Mouse (Mus musculus) embryonic facial prominence, embryonic 10.5 days (tissue): ENCODE measurements around the gene Sh2d3c. TPM values are rescaled to one million over a fixed set of nuclear protein-coding genes. Genes with fewer than 3 reads are reported as not detected.

ENCODE experiments used
- DNase-seq: peaks from one replicate; pipeline ENCODE4 v3.0.0-alpha.2; 2017; ENCODE audit warnings: low spot score
- H3K27ac ChIP-seq: fragments of 300-500 bp; sonication (generic); replicated peaks from 2 replicates; pipeline ENCODE4 v1.5.1; 2016; ENCODE audit warnings: mild to moderate bottlenecking
- H3K27me3 ChIP-seq: fragments of 300-500 bp; sonication (generic); replicated peaks from 2 replicates; pipeline ENCODE4 v1.6.1; 2016; ENCODE audit warnings: low read depth, mild to moderate bottlenecking; ENCODE audit not compliant: poor library complexity, severe bottlenecking
- H3K36me3 ChIP-seq: fragments of 300-500 bp; sonication (generic); replicated peaks from 2 replicates; pipeline ENCODE4 v1.6.1; 2016; ENCODE audit warnings: mild to moderate bottlenecking, moderate library complexity
- H3K4me1 ChIP-seq: fragments of 300-500 bp; sonication (generic); 2 replicates; pipeline ENCODE4 v1.6.1; 2016
- H3K4me3 ChIP-seq: fragments of 300-500 bp; sonication (generic); 2 replicates; pipeline ENCODE4 v1.5.1; 2016; ENCODE audit warnings: mild to moderate bottlenecking, moderate library complexity
- H3K9me3 ChIP-seq: fragments of 300-500 bp; sonication (generic); 2 replicates; pipeline ENCODE4 v1.6.1; 2016; ENCODE audit warnings: mild to moderate bottlenecking
- WGBS: fragments of 180-500 bp; shearing (Covaris S2); methylation state at CpG from one replicate; pipeline ENCODE4 v1.1.7; 2016; 5-methylcytosine and 5-hydroxymethylcytosine counted together
- polyA plus RNA-seq: library from polyadenylated mRNA; unstranded; fragments of >200 nt; fragmentation: Nextera tagmentation; extraction: Ambion mirVana; gene quantifications from 2 replicates; pipeline ENCODE4 v1.2.1, GENCODE M21; 2016

Gene Sh2d3c
- polyA plus RNA-seq, 1 experiment from 2014 or later, result 27.1 TPM

DNA sequence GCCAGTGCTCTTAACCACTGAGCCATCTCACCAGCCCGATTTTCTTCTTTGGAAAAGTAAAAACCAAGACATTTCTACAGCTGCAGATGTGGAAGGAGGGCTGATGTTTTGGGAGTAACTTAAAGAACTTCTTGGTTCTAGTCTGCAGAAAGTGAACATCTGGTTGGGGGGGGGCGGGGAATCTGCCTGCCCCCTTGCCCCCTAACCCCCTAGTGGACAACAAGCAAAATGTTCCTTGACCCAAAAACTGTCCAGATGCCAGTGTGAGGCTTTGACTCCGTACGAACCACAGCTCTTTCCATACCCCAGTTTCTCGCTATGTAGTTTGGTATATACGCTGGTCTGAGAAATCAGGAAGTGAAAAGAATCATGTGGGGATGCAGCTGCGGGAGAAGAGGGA lies 29.3 kb downstream of the Sh2d3c start:
- Histone ChIP-seq H3K27me3 (peaks cover 11% of the 10 kb centered on the region; the same call in 1 of the 2 replicates), H3K36me3 (peaks cover 78% of the 10 kb centered on the region), H3K27ac (no peak overlapping the region), H3K4me1 (peaks cover 32% of the 10 kb centered on the region), H3K4me3 (peak overlapping the region; percentile 54; the same call in 1 of the 2 replicates), H3K9me3 (no peaks in the 10 kb centered on the region)
- DNase-seq, result no peak
- 69% methylated on average over 7 of the region's 7 CpGs for WGBS

DNA sequence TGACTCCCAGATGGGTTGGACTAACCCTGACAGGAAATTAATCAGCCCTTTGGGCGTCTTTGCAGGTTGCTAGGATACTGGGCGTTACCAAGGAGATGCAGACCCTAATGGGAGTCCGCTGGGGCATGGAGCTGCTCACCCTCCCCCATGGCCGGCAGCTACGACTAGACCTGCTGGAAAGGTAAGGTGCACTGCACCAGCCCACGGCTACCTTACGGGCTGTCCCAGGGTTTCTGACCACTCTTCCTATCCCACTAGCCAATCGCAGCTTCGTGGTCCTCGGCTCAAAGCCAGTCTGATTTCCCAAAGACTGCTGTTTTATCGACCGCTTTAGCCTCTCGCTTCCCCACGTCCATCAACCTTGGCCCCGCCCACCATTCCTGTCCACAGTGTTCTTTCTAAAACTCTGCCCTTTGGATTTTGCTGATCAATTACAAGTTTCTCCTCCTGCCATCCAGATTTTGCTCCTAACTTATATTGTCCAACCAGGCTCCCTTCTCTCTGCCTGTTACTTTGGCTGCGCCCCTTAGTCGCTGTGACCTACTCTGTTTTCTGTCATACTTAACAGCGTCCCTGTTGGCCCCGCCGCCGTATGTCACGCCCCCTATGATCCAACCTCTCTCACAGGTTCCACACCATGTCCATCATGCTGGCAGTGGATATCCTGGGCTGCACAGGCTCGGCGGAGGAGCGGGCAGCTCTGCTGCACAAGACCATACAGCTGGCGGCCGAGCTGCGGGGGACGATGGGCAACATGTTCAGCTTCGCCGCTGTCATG lies 30.2 kb downstream of the Sh2d3c start:
- Histone ChIP-seq H3K27ac (peak overlapping the region; percentile 66), H3K27me3 (peaks cover 11% of the 10 kb centered on the region; the same call in 1 of the 2 replicates), H3K9me3 (no peaks in the 10 kb centered on the region), H3K4me1 (peaks cover 28% of the 10 kb centered on the region), H3K4me3 (peak overlapping the region; percentile 54), H3K36me3 (peaks cover 70% of the 10 kb centered on the region)
- 3% methylated on average over 31 of the region's 31 CpGs for WGBS
- peak; percentile 88 for DNase-seq

DNA sequence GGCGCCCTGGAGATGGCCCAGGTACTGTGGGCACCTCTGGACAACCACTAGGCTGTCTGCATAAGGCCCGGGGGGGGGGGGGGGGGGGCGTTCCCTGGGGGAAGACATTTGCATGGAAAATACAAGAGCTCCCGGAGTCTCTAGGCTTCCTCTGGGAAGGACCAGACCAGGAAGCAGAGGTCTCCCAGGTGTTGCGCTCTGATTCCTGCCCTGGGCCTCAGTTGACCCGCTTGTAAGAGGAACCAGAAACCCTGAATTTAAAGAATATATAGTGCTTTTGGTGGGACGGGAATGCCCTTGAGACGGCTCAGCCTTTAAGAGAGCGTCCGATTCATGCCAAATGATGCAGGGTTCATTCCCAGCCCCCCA lies 30.8 kb downstream of the Sh2d3c start:
- Histone ChIP-seq H3K4me3 (peak overlapping the region; percentile 54), H3K27me3 (peaks cover 11% of the 10 kb centered on the region; the same call in 1 of the 2 replicates), H3K4me1 (peaks cover 28% of the 10 kb centered on the region), H3K27ac (peak overlapping the region; percentile 66), H3K9me3 (no peaks in the 10 kb centered on the region), H3K36me3 (peaks cover 64% of the 10 kb centered on the region)
- WGBS, result 23% methylated on average over 10 of the region's 10 CpGs
- no peak for DNase-seq

DNA sequence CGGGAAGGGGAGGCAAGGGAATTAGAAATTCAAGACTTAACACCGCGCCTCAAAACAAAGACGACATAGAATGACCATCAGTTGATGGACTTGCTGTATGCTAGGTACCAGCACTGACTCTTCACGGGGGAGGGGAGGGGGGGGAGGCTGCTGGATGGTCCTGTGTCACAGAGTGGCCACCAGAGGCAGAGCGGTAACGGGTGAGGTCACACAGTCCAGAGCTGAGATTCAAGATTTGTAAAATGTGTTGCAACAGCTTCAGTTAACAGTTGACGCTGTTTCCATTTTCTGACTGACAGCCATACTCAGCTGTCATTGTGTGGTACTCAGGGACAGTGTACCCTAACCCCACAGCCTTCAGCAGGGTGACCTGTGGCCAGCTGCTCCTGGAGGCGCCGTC lies 31.3 kb downstream of the Sh2d3c start:
- Histone ChIP-seq H3K36me3 (peaks cover 58% of the 10 kb centered on the region), H3K9me3 (no peaks in the 10 kb centered on the region), H3K4me3 (peak overlapping the region; percentile 54), H3K27me3 (peaks cover 11% of the 10 kb centered on the region; the same call in 1 of the 2 replicates), H3K4me1 (peaks cover 33% of the 10 kb centered on the region), H3K27ac (no peak overlapping the region)
- WGBS, result 64% methylated on average over 10 of the region's 10 CpGs
- no peak for DNase-seq

DNA sequence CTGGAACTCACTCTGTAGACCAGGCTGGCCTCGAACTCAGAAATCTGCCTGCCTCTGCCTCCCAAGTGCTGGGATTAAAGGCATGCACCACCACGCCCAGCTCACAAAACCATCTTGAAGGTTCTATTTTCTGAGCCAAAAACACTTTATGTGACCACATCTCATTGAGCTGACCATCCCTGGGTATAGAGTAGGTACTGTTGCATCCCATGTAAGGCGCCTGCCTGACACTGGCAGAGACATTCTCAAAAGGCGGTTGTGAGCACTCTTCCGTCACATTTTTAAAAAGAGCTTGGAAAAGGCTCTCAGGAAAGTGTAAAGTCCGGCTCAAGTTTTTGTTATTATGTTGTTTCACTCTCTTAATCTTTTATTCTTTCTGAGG lies 35.8 kb downstream of the Sh2d3c start:
- DNase-seq, result no peak
- Histone ChIP-seq H3K4me3 (peak overlapping the region; percentile 75), H3K9me3 (no peaks in the 10 kb centered on the region), H3K4me1 (peaks cover 33% of the 10 kb centered on the region), H3K27me3 (peaks cover 11% of the 10 kb centered on the region; the same call in 1 of the 2 replicates), H3K36me3 (peaks cover 55% of the 10 kb centered on the region), H3K27ac (no peak overlapping the region)
- 36% methylated on average over 6 of the region's 6 CpGs for whole genome bisulfite sequencing

DNA sequence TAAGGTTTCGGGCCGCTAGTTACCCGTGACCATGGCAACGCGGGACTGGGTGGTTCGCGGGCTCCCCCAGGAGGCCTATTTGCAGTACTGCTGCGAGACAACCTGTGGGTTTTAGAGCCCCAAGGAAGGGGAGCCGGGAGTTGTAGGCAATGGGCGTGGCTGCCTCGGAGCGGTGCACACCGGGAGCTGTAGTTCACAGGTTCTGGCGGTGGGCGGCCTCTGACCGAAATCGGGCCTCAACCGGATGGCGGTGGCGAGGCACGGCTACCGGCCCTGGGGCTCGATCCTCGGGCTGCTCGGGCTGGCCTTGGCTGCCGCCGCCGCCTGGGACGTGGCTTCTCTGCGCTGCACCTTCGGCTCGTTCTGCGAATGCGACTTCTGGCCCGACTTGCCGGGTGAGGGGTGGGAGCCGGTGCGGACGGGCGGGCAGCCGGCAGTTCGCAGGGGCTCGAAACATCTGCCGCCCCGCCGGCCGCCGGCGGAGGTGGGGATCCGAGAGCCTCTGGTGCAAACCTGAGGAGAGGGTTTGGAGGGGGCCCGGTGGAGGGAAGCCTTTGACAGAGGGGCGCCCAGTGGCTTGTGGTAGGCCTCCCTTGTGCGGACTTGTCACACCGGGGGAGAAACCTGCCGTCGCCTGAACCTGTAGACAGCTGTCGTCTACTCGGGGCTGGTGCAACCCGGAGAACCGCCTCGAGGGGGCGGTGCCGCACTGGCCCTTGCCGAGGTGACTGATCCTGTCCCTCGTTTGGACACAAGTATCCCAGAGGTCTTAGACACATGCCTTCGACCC lies 36.4 kb downstream of the Sh2d3c start, which contains the start of gene Tor2a:
TSS of gene Tor2a (plus strand) at position 179 of the 790 bp plus-strand sequence.
- Histone ChIP-seq H3K4me3 (peak within 1 kb of the TSS; percentile 75), H3K36me3 (peaks cover 58% of the 10 kb centered on the region), H3K27ac (peak within 1 kb of the TSS; percentile 94), H3K27me3 (peaks cover 10% of the 10 kb centered on the region; the same call in 1 of the 2 replicates), H3K9me3 (no peaks in the 10 kb centered on the region), H3K4me1 (peaks cover 27% of the 10 kb centered on the region)
- DNase-seq, result peak; percentile 97
- WGBS, result under 1% methylated on average over 66 of the region's 66 CpGs

DNA sequence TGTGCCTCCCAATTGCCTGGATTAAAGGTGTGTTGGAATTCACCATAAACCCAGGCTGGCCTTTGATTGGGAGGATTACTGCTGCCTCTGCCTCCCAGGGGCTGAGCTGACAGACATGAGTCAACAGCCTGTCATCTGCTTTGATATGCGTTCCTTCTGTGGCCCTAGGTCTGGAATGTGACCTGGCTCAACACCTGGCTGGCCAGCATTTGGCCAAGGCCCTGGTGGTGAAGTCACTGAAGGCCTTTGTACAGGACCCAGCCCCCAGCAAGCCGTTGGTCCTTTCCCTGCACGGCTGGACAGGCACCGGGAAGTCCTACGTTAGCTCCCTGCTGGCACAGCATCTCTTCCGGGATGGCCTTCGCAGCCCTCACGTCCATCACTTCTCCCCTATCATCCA lies 37.6 kb downstream of the Sh2d3c start:
- no peak for DNase-seq
- no peaks in the 10 kb centered on the region for H3K9me3 ChIP-seq
- peaks cover 58% of the 10 kb centered on the region for H3K36me3 ChIP-seq
- WGBS, result 76% methylated on average over 8 of the region's 8 CpGs
- H3K4me1 ChIP-seq, result peaks cover 22% of the 10 kb centered on the region
- no peaks in the 10 kb centered on the region; the same call in 1 of the 2 replicates for H3K27me3 ChIP-seq
- H3K4me3 ChIP-seq, result peak overlapping the region; percentile 75; the same call in 1 of the 2 replicates
- no peak overlapping the region for H3K27ac ChIP-seq

DNA sequence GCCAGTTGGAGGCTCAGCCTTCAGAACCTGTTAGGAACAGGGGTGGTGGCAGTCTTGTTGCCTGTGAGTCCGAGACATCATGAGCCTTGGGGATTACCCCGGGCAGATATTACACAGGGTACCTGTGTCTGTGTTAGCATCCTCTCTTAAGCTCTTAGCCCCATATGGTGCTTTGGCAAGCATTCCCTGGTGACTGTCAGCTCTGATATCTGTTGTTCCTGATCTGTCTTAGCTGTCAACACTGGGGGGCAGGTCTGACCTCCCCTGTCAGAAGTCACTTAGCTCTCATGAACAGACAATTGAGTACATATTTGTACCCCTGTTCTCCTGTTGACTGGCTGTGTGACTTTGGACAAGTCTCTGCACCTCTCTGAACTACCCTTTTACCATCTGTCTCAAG lies 38.1 kb downstream of the Sh2d3c start:
- Histone ChIP-seq H3K36me3 (peaks cover 55% of the 10 kb centered on the region), H3K4me3 (peak overlapping the region; percentile 75; the same call in 1 of the 2 replicates)

DNA sequence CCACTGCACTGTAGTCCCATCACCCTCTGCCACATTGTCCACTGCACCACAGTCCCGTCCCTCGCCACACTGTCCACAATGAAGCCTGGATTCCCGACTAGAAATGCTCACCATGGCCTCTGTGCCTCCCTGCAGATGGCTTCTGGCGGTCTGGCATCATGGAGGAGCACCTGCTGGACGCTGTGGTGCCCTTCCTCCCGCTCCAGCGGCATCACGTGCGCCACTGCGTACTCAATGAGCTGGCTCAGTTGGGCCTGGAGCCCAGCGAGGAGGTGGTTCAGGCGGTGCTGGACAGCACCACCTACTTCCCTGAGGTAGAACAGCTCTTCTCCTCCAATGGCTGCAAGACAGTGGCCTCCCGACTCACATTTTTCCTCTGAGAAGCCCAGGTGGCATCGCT lies 40.5 kb downstream of the Sh2d3c start:
- Histone ChIP-seq H3K27me3 (no peaks in the 10 kb centered on the region), H3K36me3 (peaks cover 43% of the 10 kb centered on the region), H3K9me3 (no peaks in the 10 kb centered on the region), H3K4me1 (peaks cover 22% of the 10 kb centered on the region), H3K27ac (no peak overlapping the region), H3K4me3 (no peak overlapping the region)
- DNase-seq, result no peak
- 87% methylated on average over 14 of the region's 14 CpGs for WGBS

More for the DNA sequence above, 38.1 kb downstream of the Sh2d3c start:
- Histone ChIP-seq H3K27ac (no peak overlapping the region), H3K9me3 (no peaks in the 10 kb centered on the region), H3K4me1 (peaks cover 22% of the 10 kb centered on the region), H3K27me3 (no peaks in the 10 kb centered on the region)
- 80% methylated on average over 2 of the region's 2 CpGs for WGBS
- no peak for DNase-seq

DNA sequence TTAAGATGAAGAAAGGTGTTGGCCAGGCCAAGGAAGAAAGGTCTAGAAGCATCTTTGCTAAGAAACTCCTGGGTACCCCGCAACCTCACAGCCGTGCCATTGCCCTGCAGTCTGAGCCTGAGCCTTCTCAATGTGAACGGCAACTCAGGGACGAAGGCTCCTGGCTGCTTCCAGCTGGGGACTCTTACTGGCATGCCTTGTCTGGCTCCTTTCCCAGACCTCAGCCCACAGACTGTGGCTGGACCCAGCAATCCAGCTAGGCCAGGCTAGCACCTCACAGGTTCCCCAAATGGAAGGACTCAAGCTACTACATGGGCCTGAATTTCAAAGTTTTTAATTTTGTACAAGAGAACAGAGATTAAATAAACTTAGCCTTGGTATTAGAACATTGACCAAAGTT lies 41.0 kb downstream of the Sh2d3c start:
- Histone ChIP-seq H3K27ac (no peak overlapping the region), H3K27me3 (no peaks in the 10 kb centered on the region), H3K36me3 (peaks cover 43% of the 10 kb centered on the region), H3K4me3 (no peak overlapping the region), H3K9me3 (no peaks in the 10 kb centered on the region), H3K4me1 (peaks cover 25% of the 10 kb centered on the region)
- 95% methylated on average over 4 of the region's 4 CpGs for WGBS
- DNase-seq, result no peak

DNA sequence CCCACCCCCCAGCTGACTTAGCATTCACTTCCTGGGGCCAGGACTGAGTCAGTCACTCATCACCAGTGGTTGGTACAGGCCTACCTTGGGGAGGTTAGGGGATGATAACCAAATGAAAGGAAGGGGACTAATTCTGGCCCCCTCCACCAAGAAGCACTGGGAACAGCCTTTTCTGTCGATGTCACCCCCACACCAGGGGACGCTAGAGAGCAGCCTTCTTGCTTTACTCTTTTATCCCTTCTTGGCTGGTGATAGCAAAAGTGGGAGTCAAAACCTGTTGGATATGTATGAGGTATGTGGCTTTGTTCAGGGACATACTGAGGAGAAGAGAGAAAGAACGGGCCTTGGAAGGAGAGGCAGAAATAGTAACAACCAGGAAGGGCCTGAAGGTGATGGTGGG lies 42.5 kb downstream of the Sh2d3c start:
- no peak for DNase-seq
- H3K27ac ChIP-seq, result no peak overlapping the region
- H3K36me3 ChIP-seq, result peaks cover 43% of the 10 kb centered on the region
- H3K4me3 ChIP-seq, result no peak overlapping the region
- WGBS, result 76% methylated on average over 3 of the region's 3 CpGs
- H3K4me1 ChIP-seq, result peaks cover 22% of the 10 kb centered on the region
- no peaks in the 10 kb centered on the region for H3K27me3 ChIP-seq
- no peaks in the 10 kb centered on the region for H3K9me3 ChIP-seq

DNA sequence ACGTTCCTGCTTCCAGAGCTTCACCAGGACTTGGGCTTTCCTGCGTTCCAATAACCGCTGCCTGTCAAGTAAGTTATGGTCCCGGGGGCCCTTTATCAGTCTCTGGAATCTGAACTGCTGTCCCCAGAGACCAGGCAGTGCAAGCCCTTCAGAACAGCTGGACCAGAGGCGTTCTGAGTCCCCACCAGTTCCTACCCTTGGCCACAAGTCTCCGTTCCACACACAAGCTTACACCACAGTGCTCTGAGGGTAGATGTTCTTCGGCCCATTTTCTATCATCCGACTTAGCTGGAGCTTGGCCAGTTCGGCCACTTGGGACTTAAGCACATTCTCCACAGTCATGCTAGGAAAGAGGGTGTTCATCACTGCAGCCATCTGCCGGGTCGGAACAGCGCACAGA lies 46.4 kb downstream of the Sh2d3c start:
- H3K4me3 ChIP-seq, result no peak overlapping the region
- H3K9me3 ChIP-seq, result no peaks in the 10 kb centered on the region
- WGBS, result 78% methylated on average over 12 of the region's 12 CpGs
- 0 out of 2 replicates have a peak, but pooled peaks cover 6% of the 10 kb centered on the region for H3K27me3 ChIP-seq
- no peak overlapping the region for H3K27ac ChIP-seq
- H3K36me3 ChIP-seq, result peaks cover 12% of the 10 kb centered on the region
- no peak for DNase-seq
- peaks cover 51% of the 10 kb centered on the region for H3K4me1 ChIP-seq
